Mouse (Mus musculus): ENCODE data around the gene Upk3bl. TPM values are rescaled to one million over a fixed set of nuclear protein-coding genes. Genes with fewer than 3 reads are reported as not detected.
"Not testable (repeated sequence)": the region's sequence is repeated elsewhere in the genome, so short reads cannot be mapped to it uniquely, and the experiment has no call there.

Upk3bl gene
- polyA plus RNA-seq, 1 experiment from 2014 or later, result not detected

DNA sequence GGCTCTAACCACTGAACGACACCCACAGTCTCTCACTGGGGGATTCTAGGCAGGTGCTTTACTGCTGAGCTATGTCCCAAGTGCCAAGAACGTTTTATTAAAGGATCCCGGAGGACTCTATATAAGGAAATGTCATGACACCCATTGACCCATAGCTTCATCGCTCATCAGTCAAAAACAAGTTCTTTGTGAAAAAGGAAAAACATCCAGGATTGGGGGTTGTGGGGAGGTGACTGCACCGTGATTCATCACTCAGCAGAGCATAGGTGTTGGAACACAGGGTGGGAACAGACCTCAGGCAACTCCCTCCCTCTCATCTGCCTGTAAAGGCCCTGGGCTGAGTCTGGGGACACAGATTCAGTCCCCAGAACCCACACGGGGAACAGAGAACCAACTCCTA is 4.4 kb upstream of the Upk3bl start:
- Histone ChIP-seq H3K27ac (no peak overlapping the region), H3K27me3 (no peaks in the 10 kb centered on the region), H3K4me1 (peaks cover 11% of the 10 kb centered on the region), H3K4me2 (no peak overlapping the region), H3K9ac (no peak overlapping the region), H3K9me3 (replicated peaks) (no peaks in the 10 kb centered on the region), H3K4me3 (no peak overlapping the region), H3K36me3 (ENCODE audit: poor library complexity, severe bottlenecking) (no peaks in the 10 kb centered on the region)
- 76% methylated on average over 6 of the region's 6 CpGs for WGBS
- no peak for ATAC-seq

DNA sequence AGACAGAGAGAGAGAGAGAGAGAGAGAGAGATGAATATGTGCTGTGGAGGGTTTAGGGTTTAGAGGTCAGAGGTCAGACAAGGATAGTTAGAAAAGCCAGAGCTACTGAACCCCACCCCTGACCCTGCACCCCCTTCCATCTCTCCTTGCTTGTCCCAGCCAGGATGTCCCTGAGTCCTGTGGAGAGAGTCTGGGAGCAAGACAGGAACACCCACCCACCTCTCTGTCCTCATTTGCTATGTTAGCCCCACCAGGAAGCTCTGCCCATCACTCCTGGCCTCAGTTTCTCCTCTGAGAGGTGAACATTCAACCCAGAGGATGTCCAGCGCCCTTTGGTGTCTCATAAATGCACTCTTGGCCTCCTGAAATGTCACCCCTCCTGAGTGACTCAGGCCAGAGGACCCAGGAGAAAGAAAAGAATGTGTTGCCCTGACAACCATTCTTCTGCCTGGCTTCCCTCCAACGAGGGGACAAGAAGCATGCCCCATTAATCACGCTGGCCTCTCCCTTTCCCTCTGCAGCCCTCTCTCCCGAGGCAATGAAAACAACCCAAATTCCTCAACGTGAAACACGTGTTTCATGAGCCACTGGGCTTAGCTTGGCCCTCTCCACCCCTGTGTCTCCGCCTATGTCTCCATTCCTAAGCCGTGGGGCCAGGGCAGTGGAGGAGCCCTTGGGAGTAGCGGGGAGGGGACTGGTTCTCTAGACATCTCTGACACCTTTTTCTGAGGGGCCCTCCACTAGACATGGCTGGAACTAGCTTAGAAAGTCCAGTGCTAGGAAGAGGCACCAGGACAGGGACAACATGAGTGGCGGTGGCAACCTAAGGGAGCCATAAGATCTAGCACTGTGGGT is 2.8 kb upstream of the Upk3bl start:
- WGBS, result 4% methylated on average over 10 of the region's 10 CpGs
- Histone ChIP-seq H3K9me3 (replicated peaks) (no peaks in the 10 kb centered on the region), H3K4me3 (no peak overlapping the region), H3K36me3 (ENCODE audit: poor library complexity, severe bottlenecking) (no peaks in the 10 kb centered on the region), H3K9ac (no peak overlapping the region), H3K4me1 (peaks cover 11% of the 10 kb centered on the region), H3K4me2 (no peak overlapping the region), H3K27me3 (no peaks in the 10 kb centered on the region), H3K27ac (peak overlapping the region; percentile 40; the same call in 1 of the 2 replicates)
- peak; percentile 50; the same call in 1 of the 2 replicates for ATAC-seq

DNA sequence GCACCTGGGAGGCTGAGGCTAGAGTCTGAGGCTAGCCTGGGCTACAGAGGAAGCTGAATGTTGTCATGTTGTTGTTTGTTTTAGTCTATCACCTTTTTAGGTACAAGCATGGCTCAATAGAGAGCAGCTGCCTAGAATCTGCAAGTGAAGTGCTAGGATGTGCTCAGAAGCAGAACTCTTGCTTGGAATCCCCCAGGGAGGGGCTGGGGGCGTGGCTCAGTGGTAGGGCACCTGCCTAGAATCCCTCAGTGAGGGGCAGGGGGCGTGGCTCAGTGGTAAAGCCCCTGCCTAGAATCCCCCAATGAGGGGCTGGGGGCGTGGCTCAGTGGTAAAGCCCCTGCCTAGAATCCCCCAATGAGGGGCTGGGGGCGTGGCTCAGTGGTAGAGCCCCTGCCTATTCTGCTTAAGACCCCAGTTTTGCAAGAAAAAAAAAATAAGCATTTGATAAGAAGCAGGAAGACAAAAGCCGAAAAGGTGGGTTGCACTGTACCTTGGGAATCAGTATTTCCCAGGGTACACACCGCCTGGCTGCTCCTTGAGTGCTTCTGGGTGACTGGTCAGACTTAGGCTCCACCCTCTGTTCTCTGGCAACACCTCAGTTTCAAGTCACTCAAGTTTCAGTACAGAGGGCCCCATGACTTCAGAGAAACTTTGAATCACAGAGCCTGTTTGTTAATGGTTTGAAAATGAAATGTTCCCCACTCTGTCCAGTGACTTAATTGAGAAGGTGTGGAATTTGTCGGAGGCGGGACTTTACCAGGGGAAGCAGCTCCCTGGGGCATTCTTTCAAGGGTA is 1.2 kb upstream of the Upk3bl start:
- no peaks in the 10 kb centered on the region for H3K36me3 ChIP-seq (ENCODE audit: poor library complexity, severe bottlenecking)

DNA sequence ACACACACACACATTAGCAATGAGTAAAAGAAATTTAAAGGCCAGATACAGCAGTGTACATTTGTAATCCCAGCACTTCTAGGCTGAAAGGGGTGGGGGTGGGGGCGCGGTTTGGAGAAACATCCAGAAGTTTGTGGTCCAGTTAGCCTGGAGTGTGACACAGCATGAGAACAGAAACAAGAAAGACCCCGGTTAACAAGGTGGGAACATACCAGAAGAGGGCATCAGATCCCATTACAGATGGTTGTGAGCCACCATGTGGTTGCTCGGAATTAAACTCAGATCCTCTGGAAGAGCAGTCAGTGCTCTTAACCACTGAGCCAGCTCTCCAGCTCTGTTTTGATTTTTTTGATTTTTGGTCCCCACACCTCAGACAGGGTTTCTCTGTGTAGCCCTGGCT is 1.8 kb downstream of the Upk3bl start:
- Histone ChIP-seq H3K9me3 (replicated peaks) (no peaks in the 10 kb centered on the region), H3K4me3 (no peak overlapping the region), H3K27ac (no peak overlapping the region), H3K27me3 (no peaks in the 10 kb centered on the region), H3K9ac (no peak overlapping the region), H3K36me3 (ENCODE audit: poor library complexity, severe bottlenecking) (no peaks in the 10 kb centered on the region), H3K4me1 (peaks cover 11% of the 10 kb centered on the region), H3K4me2 (no peak overlapping the region)
- ATAC-seq, result no peak
- WGBS, result 41% methylated on average over 4 of the region's 4 CpGs

More for the DNA sequence above, 1.2 kb upstream of the Upk3bl start:
- Histone ChIP-seq H3K4me1 (peaks cover 11% of the 10 kb centered on the region), H3K4me3 (no peak overlapping the region), H3K4me2 (no peak overlapping the region), H3K27me3 (no peaks in the 10 kb centered on the region), H3K9me3 (replicated peaks) (no peaks in the 10 kb centered on the region), H3K27ac (no peak overlapping the region), H3K9ac (no peak overlapping the region)
- no peak for ATAC-seq
- WGBS, result 84% methylated on average over 8 of the region's 8 CpGs

DNA sequence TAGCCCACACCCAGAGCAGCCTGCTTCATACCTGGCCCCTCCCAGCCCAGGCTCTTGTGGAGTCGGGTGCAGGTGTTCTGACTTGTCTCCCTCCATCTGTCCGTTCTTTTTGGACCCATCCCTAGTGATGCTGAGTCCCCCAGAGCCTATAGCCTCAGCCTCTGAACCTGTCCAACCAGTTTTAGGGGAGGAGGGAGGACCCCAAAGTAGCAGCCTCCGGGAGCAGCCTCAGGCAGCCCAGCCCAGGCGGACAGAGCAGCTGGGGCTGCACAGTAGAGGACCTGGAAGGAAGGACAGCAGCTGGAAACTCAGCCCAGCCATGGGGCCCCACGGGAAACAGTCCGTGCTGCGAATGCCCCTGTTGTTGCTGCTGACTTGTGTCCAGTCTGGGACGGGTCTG is 2.8 kb downstream of the Upk3bl start:
- no peaks in the 10 kb centered on the region for H3K9me3 ChIP-seq (replicated peaks)
- no peak overlapping the region for H3K4me2 ChIP-seq
- no peak for ATAC-seq
- no peak overlapping the region for H3K27ac ChIP-seq
- no peak overlapping the region for H3K4me3 ChIP-seq
- no peaks in the 10 kb centered on the region for H3K27me3 ChIP-seq
- WGBS, result 40% methylated on average over 8 of the region's 8 CpGs
- H3K9ac ChIP-seq, result no peak overlapping the region
- no peaks in the 10 kb centered on the region for H3K36me3 ChIP-seq (ENCODE audit: poor library complexity, severe bottlenecking)
- peaks cover 2% of the 10 kb centered on the region for H3K4me1 ChIP-seq

DNA sequence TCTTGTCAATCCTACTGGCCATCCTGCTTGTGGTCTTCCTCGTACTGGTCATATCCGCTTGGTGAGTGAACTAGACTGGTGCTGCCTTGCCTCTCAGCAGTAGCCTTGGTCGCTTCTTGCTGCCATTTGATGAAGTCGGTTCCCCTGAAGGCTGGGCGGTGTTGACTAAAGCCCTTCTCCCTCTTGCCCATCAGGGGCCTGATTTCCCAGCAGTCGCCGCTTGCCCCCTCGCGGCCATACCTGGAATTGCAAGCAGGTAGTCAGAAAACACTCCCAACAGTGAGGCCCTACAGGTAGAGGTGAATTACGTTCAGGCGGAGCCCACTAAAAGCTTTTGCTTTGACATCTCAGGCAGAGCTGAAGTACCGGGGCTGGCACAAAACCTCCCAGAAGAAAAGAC is 7.3 kb downstream of the Upk3bl start:
- H3K9me3 ChIP-seq (replicated peaks), result no peaks in the 10 kb centered on the region
- H3K36me3 ChIP-seq (ENCODE audit: poor library complexity, severe bottlenecking), result no peaks in the 10 kb centered on the region
- no peak for ATAC-seq
- H3K27me3 ChIP-seq, result no peaks in the 10 kb centered on the region
- no peak overlapping the region for H3K9ac ChIP-seq
- H3K4me2 ChIP-seq, result no peak overlapping the region
- no peak overlapping the region for H3K27ac ChIP-seq
- WGBS, result 10% methylated on average over 12 of the region's 12 CpGs
- no peak overlapping the region for H3K4me3 ChIP-seq
- H3K4me1 ChIP-seq, result no peaks in the 10 kb centered on the region

DNA sequence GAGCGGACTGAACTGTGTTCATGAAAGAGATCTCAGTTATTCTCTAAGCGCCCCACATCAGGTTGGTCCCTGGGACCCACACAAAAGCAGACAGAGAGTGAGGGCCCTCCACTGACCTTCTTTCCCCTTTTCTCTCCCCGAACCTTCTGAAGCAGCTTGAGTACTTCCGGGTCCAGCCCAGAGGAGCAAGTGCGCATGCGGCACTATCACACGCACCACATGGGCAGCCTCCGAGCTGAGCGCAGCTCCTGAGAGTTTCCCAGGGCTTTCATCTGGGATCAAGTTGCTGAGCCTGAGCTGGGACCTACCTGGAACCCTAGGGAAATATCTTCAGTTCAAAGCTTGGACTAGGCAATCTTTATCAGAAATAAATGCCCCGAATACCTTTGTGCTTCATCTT is 9.6 kb downstream of the Upk3bl start:
- no peak overlapping the region for H3K27ac ChIP-seq
- no peaks in the 10 kb centered on the region for H3K4me1 ChIP-seq
- H3K9me3 ChIP-seq (replicated peaks), result no peaks in the 10 kb centered on the region
- no peak overlapping the region for H3K4me3 ChIP-seq
- H3K36me3 ChIP-seq (ENCODE audit: poor library complexity, severe bottlenecking), result no peaks in the 10 kb centered on the region
- no peak overlapping the region for H3K4me2 ChIP-seq
- no peaks in the 10 kb centered on the region for H3K27me3 ChIP-seq
- no peak for ATAC-seq
- WGBS, result 90% methylated on average over 10 of the region's 10 CpGs
- H3K9ac ChIP-seq, result no peak overlapping the region

DNA sequence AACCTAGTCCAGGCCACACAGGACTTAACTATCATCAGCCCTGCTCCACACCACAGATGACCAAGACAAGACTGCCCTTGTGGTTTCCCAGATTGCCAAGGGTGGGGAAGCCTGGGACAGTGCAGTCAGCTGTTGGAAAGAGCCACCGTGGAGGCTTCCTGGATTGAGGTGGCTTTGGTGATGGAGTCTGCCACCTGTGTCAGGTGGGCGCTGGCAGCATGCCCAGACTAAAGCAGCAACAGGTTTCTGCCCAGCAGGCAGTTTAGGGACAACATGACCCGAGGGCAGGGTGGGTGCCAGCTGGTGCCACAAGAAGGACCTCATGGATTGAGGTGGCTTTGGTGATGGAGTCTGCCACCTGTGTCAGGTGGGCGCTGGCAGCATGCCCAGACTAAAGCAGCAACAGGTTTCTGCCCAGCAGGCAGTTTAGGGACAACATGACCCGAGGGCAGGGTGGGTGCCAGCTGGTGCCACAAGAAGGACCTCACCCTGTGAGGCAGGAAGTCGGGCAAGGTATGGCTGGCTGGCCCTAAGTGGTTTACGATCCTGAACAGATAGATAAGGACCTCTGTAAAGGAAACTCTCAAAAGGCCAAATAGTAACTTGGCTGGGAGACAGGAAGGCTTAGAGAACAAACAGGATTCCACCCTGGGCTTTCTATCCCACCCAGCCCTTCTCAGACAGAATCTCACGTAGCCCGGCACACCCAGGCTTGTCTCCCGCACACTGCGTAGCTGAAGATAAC is 12.3 kb downstream of the Upk3bl start:
- H3K27me3 ChIP-seq; H3K9me3 ChIP-seq (replicated peaks); H3K36me3 ChIP-seq (ENCODE audit: poor library complexity, severe bottlenecking); H3K9ac ChIP-seq; H3K4me2 ChIP-seq; H3K4me3 ChIP-seq; ATAC-seq; H3K27ac ChIP-seq; H3K4me1 ChIP-seq: not testable (repeated sequence)
- 85% methylated on average over 11 of the region's 11 CpGs for WGBS

DNA sequence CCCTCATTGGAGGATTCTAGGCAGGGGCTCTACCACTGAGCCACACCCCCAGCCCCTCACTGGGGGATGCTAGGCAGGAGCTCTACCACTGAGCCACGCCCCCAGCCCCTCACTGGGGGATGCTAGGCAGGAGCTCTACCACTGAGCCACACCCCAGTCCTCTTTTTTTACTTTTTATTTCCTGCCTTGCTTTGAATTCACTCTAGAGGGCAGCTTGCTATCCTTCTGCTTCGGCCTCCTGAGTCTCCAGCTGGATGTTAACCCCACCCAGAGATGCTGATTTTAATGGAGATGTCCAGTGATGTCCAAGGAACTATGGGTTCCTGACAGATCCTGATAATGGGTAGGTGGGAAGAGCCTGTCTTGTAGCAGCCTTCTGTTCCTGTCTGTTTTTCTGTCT is 15.1 kb downstream of the Upk3bl start:
- Histone ChIP-seq H3K27me3 (no peaks in the 10 kb centered on the region), H3K36me3 (ENCODE audit: poor library complexity, severe bottlenecking) (no peaks in the 10 kb centered on the region), H3K4me1 (no peaks in the 10 kb centered on the region), H3K4me2 (no peak overlapping the region), H3K9me3 (replicated peaks) (no peaks in the 10 kb centered on the region), H3K27ac (no peak overlapping the region), H3K4me3 (no peak overlapping the region), H3K9ac (no peak overlapping the region)
- no peak for ATAC-seq
- WGBS, result 78% methylated on average over 2 of the region's 2 CpGs

DNA sequence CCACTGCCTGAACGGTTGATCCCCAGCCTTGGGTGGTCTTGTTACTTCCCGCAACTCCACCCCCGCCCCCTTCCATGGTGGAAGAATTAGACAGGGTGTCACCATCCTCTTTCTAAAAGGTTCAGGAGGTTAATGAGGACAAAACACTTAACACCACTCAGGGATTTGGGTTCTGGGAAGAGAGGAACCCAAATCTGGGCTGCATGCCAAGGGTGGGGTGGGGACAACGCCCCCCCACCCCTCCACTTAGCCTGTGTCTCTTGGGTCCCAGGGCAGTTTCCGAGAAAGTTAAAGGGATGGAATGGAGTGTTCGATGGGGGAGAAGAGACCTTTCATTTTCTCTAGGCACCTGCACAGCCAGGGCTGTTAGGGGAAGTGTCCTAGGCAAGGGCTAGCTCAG is 18.8 kb downstream of the Upk3bl start:
- Histone ChIP-seq H3K27ac (no peak overlapping the region), H3K4me1 (peaks cover 7% of the 10 kb centered on the region; the same call in 1 of the 2 replicates), H3K4me3 (no peak overlapping the region), H3K9me3 (replicated peaks) (no peaks in the 10 kb centered on the region), H3K36me3 (ENCODE audit: poor library complexity, severe bottlenecking) (no peaks in the 10 kb centered on the region), H3K4me2 (no peak overlapping the region), H3K27me3 (no peaks in the 10 kb centered on the region), H3K9ac (no peak overlapping the region)
- no peak for ATAC-seq
- 46% methylated on average over 6 of the region's 6 CpGs for WGBS

DNA sequence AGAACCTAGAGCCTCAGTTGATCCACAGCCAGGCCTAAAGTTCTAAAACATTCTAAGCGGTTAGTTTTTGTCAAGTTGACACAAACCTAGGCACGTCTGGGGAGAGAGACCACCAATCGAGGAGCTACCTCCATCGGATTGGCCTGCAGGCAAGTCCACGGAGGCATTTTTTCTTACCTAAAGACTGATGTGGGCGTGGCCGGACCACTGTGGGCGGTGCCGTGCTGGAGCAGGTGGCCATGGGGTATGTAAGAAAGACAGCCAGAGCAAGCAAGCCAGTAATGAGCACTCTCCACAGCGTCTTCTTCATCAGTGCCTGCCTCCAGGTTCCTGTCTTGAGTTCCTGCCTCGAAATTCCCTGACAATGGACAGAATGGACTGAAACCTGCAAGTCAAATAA is 19.2 kb downstream of the Upk3bl start:
- no peaks in the 10 kb centered on the region for H3K36me3 ChIP-seq (ENCODE audit: poor library complexity, severe bottlenecking)
- H3K27me3 ChIP-seq, result no peaks in the 10 kb centered on the region
- H3K4me1 ChIP-seq, result peaks cover 7% of the 10 kb centered on the region; the same call in 1 of the 2 replicates
- 74% methylated on average over 11 of the region's 11 CpGs for whole genome bisulfite sequencing
- no peak for ATAC-seq
- H3K9me3 ChIP-seq (replicated peaks), result no peaks in the 10 kb centered on the region
- H3K4me3 ChIP-seq, result no peak overlapping the region
- no peak overlapping the region for H3K27ac ChIP-seq
- no peak overlapping the region for H3K9ac ChIP-seq
- no peak overlapping the region for H3K4me2 ChIP-seq

DNA sequence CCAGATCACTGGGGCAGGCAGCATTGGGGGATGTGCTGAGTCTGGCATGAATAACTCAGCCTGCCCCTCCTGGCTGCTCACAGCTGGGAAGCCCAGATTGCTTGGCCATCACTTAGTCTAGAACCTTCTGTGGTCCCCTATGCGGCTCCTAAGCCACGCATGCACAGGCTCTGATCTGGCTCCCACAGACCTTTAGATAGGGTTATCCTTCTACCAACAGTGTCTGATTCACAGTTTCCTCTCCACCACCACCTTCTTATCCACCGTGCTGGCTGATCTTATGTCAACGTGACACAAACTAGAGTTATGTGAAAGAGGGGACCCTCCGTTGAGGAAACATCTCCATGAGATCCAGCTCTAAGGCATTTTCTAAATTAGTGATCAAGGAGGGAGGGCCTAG is 20.8 kb downstream of the Upk3bl start:
- Histone ChIP-seq H3K4me2 (no peak overlapping the region), H3K9ac (no peak overlapping the region), H3K27me3 (no peaks in the 10 kb centered on the region), H3K4me1 (peaks cover 7% of the 10 kb centered on the region; the same call in 1 of the 2 replicates), H3K9me3 (replicated peaks) (no peaks in the 10 kb centered on the region), H3K36me3 (ENCODE audit: poor library complexity, severe bottlenecking) (no peaks in the 10 kb centered on the region), H3K4me3 (no peak overlapping the region), H3K27ac (no peak overlapping the region)
- ATAC-seq, result no peak
- 96% methylated on average over 5 of the region's 5 CpGs for WGBS

Measured in forebrain, embryonic 13.5 days (tissue).